Mouse (Mus musculus) right cerebral cortex, postnatal 14 days (tissue): ENCODE results near the gene Rgs7.

ENCODE experiments used
- DNase-seq: peaks from one replicate; pipeline ENCODE4 v3.0.0; 2022

Gene Rgs7

GRCm38 (mm10) chr1:175300895-175301294 lies 191.4 kb downstream of the Rgs7 start:
- DNase-seq, result no peak

- no peak for DNase-seq
These were observed 191.9 kb downstream of the Rgs7 start for GRCm38 (mm10) chr1:175300404-175300803.

- no peak for DNase-seq
These were observed 192.5 kb downstream of the Rgs7 start for GRCm38 (mm10) chr1:175299603-175300397.

GRCm38 (mm10) chr1:175296906-175297305 lies 195.4 kb downstream of the Rgs7 start:
- DNase-seq, result no peak

GRCm38 (mm10) chr1:175290072-175290471 lies 202.2 kb downstream of the Rgs7 start:
- DNase-seq, result no peak

GRCm38 (mm10) chr1:175262341-175262740 lies 230.0 kb downstream of the Rgs7 start:
- no peak for DNase-seq

- no peak for DNase-seq
These were observed 232.9 kb downstream of the Rgs7 start for GRCm38 (mm10) chr1:175259374-175259773.

- DNase-seq, result no peak
These were observed 237.1 kb downstream of the Rgs7 start for GRCm38 (mm10) chr1:175255224-175255623.

GRCm38 (mm10) chr1:175254724-175255123 lies 237.6 kb downstream of the Rgs7 start:
- no peak for DNase-seq

GRCm38 (mm10) chr1:175242135-175242534 lies 250.2 kb downstream of the Rgs7 start:
- DNase-seq, result no peak

- no peak for DNase-seq
These were observed 252.2 kb downstream of the Rgs7 start for GRCm38 (mm10) chr1:175240137-175240536.

GRCm38 (mm10) chr1:175221593-175222500 lies 270.5 kb downstream of the Rgs7 start:
- no peak for DNase-seq

GRCm38 (mm10) chr1:175219563-175219962 lies 272.7 kb downstream of the Rgs7 start:
- DNase-seq, result no peak

- DNase-seq, result no peak
These were observed 285.3 kb downstream of the Rgs7 start for GRCm38 (mm10) chr1:175207004-175207403.

GRCm38 (mm10) chr1:175205633-175206032 lies 286.7 kb downstream of the Rgs7 start:
- DNase-seq, result no peak

- no peak for DNase-seq
These were observed 288.8 kb downstream of the Rgs7 start for GRCm38 (mm10) chr1:175203544-175203943.

- DNase-seq, result no peak
These were observed 289.4 kb downstream of the Rgs7 start for GRCm38 (mm10) chr1:175202902-175203301.

- no peak for DNase-seq
These were observed 293.4 kb downstream of the Rgs7 start for GRCm38 (mm10) chr1:175198881-175199280.

GRCm38 (mm10) chr1:175195806-175196205 lies 296.5 kb downstream of the Rgs7 start:
- no peak for DNase-seq

- no peak for DNase-seq
These were observed 304.1 kb downstream of the Rgs7 start for GRCm38 (mm10) chr1:175188186-175188585.

- no peak for DNase-seq
These were observed 307.1 kb downstream of the Rgs7 start for GRCm38 (mm10) chr1:175185211-175185610.

GRCm38 (mm10) chr1:175184736-175185135 lies 307.6 kb downstream of the Rgs7 start:
- no peak for DNase-seq

- DNase-seq, result no peak
These were observed 313.6 kb downstream of the Rgs7 start for GRCm38 (mm10) chr1:175178733-175179132.
